Mouse (Mus musculus) heart, embryonic 10.5 days (tissue): Measurements from ENCODE around the gene Gm45618. TPM values are rescaled to one million over a fixed set of nuclear protein-coding genes. Genes with fewer than 3 reads are reported as not detected.

Experiments
- DNase-seq: peaks from one replicate; pipeline ENCODE4 v3.0.0-alpha.2; 2017; ENCODE audit warnings: low spot score
- H3K27ac ChIP-seq: fragments of 300-500 bp; sonication (generic); 2 replicates; pipeline ENCODE4 v1.5.1; 2016; ENCODE audit warnings: mild to moderate bottlenecking
- H3K27me3 ChIP-seq: fragments of 300-500 bp; sonication (generic); 2 replicates; pipeline ENCODE4 v1.6.1; 2016; ENCODE audit warnings: mild to moderate bottlenecking; ENCODE audit not compliant: poor library complexity, insufficient read depth, severe bottlenecking
- H3K36me3 ChIP-seq: fragments of 300-500 bp; sonication (generic); 2 replicates; pipeline ENCODE4 v1.6.1; 2016; ENCODE audit warnings: mild to moderate bottlenecking, moderate library complexity
- H3K4me1 ChIP-seq: fragments of 300-500 bp; sonication (generic); 2 replicates; pipeline ENCODE4 v1.6.1; 2016; ENCODE audit warnings: mild to moderate bottlenecking
- H3K4me3 ChIP-seq: fragments of 300-500 bp; sonication (generic); 2 replicates; pipeline ENCODE4 v1.5.1; 2016; ENCODE audit warnings: mild to moderate bottlenecking, moderate library complexity
- H3K9me3 ChIP-seq: fragments of 300-500 bp; sonication (generic); 2 replicates; pipeline ENCODE4 v1.6.1; 2016; ENCODE audit warnings: mild to moderate bottlenecking, moderate library complexity
- WGBS: fragments of 180-500 bp; shearing (Covaris S2); methylation state at CpG from one replicate; pipeline ENCODE4 v1.1.7; 2016; 5-methylcytosine and 5-hydroxymethylcytosine counted together
- polyA plus RNA-seq: library from polyadenylated mRNA; unstranded; fragments of >200 nt; fragmentation: Nextera tagmentation; extraction: Ambion mirVana; gene quantifications from 2 replicates; pipeline ENCODE4 v1.2.1, GENCODE M21; 2016

Gm45618 gene
- polyA plus RNA-seq, 1 experiment from 2014 or later = not detected

DNA sequence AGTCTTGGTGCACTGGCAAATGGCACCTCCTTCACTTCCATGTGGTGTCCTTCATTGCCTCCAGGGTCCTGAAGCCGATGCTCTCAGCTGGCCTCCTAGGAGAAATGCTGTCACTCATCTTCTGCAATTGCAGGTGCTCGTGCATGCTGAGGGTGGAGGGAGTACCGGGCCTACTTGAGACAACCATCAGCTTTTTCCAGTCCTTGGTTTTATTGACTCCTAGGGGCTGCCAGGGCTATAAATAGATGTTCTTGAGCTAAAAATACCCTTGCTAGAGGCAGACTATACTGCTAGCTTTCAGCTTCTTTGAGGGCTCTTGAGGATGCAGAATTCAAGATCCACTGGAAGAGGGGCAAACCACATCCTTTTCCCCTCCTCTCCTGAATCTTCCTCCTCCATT is 43.4 kb downstream of the Gm45618 start:
- peaks cover 15% of the 10 kb centered on the region for H3K4me1 ChIP-seq
- H3K36me3 ChIP-seq = peaks cover 14% of the 10 kb centered on the region
- H3K27ac ChIP-seq = no peak overlapping the region
- 55% methylated on average over 3 of the region's 3 CpGs for WGBS
- DNase-seq = no peak
- peaks cover 65% of the 10 kb centered on the region for H3K27me3 ChIP-seq
- no peaks in the 10 kb centered on the region for H3K9me3 ChIP-seq
- no peak overlapping the region for H3K4me3 ChIP-seq

DNA sequence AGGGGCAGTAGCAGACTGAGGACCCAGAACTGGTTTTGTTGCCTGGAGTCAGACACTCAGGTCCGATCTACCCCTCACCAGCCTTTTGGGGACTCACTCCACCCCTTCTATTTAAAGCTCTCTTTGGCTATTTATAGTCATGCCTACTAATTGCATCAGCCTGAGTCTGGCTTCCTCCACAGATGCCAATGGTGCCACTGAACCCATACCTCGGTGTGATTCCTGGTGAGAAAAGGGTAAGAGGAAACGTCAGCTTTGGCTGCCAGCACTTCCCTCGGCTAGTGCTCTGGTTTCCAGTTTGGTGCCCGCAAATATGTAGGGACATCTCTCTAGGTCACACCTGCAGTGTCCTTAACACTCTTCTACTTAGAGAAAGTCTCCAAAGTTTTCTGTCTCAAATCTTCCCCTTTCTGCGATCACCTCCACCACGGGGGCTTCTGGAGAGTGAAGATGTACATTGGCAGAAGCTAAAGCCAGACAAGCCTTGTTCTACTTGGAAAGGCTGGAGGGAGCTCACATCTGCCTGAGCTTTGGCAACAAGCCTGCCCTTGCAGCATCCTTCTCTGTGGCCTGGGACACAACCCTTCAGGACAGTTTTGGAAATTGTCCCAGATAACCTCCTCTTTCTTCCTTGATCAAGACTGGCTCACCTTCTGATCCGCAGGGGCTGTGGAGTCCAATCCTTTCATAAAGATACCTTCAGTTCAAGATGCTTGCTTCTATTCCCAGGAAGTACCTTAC is 46.2 kb downstream of the Gm45618 start:
- H3K27me3 ChIP-seq = peaks cover 53% of the 10 kb centered on the region
- no peaks in the 10 kb centered on the region for H3K9me3 ChIP-seq
- WGBS = 60% methylated on average over 8 of the region's 8 CpGs
- H3K4me1 ChIP-seq = peaks cover 14% of the 10 kb centered on the region
- H3K4me3 ChIP-seq = no peak overlapping the region
- DNase-seq = no peak
- H3K27ac ChIP-seq = no peak overlapping the region
- no peaks in the 10 kb centered on the region; the same call in 1 of the 2 replicates for H3K36me3 ChIP-seq

- no peak for DNase-seq
- H3K27ac ChIP-seq = no peak overlapping the region
- H3K9me3 ChIP-seq = no peaks in the 10 kb centered on the region
- H3K4me1 ChIP-seq = peaks cover 6% of the 10 kb centered on the region; the same call in 1 of the 2 replicates
- H3K4me3 ChIP-seq = no peak overlapping the region
- peaks cover 54% of the 10 kb centered on the region for H3K27me3 ChIP-seq
- no peaks in the 10 kb centered on the region for H3K36me3 ChIP-seq
Observed at GRCm38 (mm10) chr7:142071717-142072116, 48.8 kb downstream of the Gm45618 start.

DNA sequence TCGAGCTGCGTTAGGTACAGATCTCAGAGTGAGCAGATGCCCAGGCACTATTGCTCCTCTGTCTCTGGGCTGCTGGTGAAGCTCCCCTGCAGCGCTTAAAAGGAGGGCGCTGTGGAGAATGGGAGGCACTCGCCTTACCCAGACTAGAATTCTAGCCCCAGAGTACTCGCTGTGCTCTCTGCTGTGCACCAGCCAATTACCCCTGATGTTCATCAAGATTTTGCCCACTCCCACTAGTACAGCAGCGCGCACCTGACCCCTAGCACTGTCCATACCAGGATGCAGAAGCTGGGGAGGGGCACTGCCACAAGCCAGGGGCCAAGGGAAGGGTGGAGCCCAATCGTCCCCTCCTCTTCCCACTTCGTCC is 49.3 kb downstream of the Gm45618 start:
- Histone ChIP-seq H3K9me3 (no peaks in the 10 kb centered on the region), H3K36me3 (no peaks in the 10 kb centered on the region), H3K4me1 (peaks cover 4% of the 10 kb centered on the region; the same call in 1 of the 2 replicates), H3K27ac (no peak overlapping the region), H3K4me3 (peak overlapping the region; percentile 35; the same call in 1 of the 2 replicates), H3K27me3 (peaks cover 54% of the 10 kb centered on the region)
- DNase-seq = no peak
- 10% methylated on average over 10 of the region's 10 CpGs for WGBS

DNA sequence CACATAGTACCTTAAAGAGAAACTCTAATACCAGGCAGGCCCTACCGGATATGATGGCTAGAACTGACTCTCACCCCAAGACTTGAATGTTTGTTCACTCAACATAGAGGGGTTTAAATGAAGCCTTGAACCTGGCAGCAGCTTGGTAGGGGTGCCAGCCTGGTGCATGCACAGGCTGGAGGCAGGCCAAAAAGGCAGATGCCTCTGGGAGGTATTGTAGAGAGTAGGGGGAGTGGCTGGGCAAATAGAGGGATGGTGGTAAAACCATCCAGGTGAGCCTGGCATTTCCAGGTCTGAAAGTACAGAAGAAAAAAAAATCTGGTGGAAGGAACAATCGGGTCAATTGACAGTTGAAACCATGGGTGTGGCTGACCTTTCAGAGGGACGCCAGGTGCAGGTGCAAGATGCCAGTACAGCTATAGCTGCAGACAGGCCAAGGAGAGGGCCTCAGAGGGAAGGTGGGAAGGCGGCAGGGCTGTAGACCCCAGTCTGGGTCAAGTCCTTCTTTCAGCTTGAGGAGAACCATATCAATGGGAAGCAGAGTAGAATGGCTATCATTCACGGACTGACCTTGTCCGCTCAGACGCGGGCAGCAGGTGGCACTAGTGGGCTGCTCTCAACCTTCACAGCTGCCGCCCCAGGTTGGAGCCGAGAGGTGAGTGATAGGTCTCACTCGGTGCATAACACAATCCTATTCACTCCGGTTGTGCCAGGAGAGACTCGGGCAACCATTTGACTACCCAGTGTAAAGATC is 49.9 kb downstream of the Gm45618 start:
- peaks cover 53% of the 10 kb centered on the region for H3K27me3 ChIP-seq
- 15% methylated on average over 13 of the region's 13 CpGs for WGBS
- H3K9me3 ChIP-seq = no peaks in the 10 kb centered on the region
- H3K36me3 ChIP-seq = no peaks in the 10 kb centered on the region
- no peak overlapping the region for H3K27ac ChIP-seq
- DNase-seq = peak; percentile 91
- peaks cover 4% of the 10 kb centered on the region; the same call in 1 of the 2 replicates for H3K4me1 ChIP-seq
- peak overlapping the region; percentile 35; the same call in 1 of the 2 replicates for H3K4me3 ChIP-seq

Other genes with a start within 250 kb of the Gm45618 start
- gene Tollip, start 202.2 kb downstream of the Gm45618 start, polyA plus RNA-seq = 39.6 and 45.1 TPM in 2 replicates
- gene Brsk2, start 171.0 kb downstream of the Gm45618 start, polyA plus RNA-seq = 0.12 and 0.19 TPM in 2 replicates
- gene Mob2, start 59.7 kb downstream of the Gm45618 start, polyA plus RNA-seq = 52.4 and 54.9 TPM in 2 replicates
- 5.3 and 9.0 TPM in 2 replicates for gene Dusp8, start 24.9 kb downstream of the Gm45618 start, polyA plus RNA-seq
- gene Gm39115, start 15.3 kb upstream of the Gm45618 start, polyA plus RNA-seq = not detected in 2 replicates
- not detected in 2 replicates for gene Gm45337, start 23.9 kb upstream of the Gm45618 start, polyA plus RNA-seq
- not detected in 2 replicates for gene Gm29735, start 36.4 kb upstream of the Gm45618 start, polyA plus RNA-seq
- not detected in 2 replicates for gene Gm4553, start 45.0 kb upstream of the Gm45618 start, polyA plus RNA-seq
- gene Krtap5-2, start 55.3 kb upstream of the Gm45618 start, polyA plus RNA-seq = not detected in 2 replicates
- not detected in 2 replicates for gene Gm10153, start 69.7 kb upstream of the Gm45618 start, polyA plus RNA-seq
- gene Krtap5-3, start 80.6 kb upstream of the Gm45618 start, polyA plus RNA-seq = not detected in 2 replicates
- gene Gm7579, start 91.1 kb upstream of the Gm45618 start, polyA plus RNA-seq = not detected in 2 replicates
- not detected in 2 replicates for gene Krtap5-5, start 109.2 kb upstream of the Gm45618 start, polyA plus RNA-seq
- gene Gm40460, start 120.3 kb upstream of the Gm45618 start, polyA plus RNA-seq = not detected in 2 replicates
- not detected in 2 replicates for gene Gm2431, start 137.6 kb upstream of the Gm45618 start, polyA plus RNA-seq
- gene Gm4559, start 153.6 kb upstream of the Gm45618 start, polyA plus RNA-seq = not detected in 2 replicates
- not detected in 2 replicates for gene Krtap5-1, start 176.4 kb upstream of the Gm45618 start, polyA plus RNA-seq
- gene Krtap5-4, start 182.8 kb upstream of the Gm45618 start, polyA plus RNA-seq = 0.34 TPM in 1 of 2 replicates, not detected in the other